Mouse (Mus musculus): ENCODE measurements at regions not wholly inside any gene's neighbourhood (a gene's known extent, or its start where the extent isn't known, plus 50 kb on each side); places are given as distances from the start of the nearest gene placed in this dataset.
"Not testable (repeated sequence)": the region's sequence is repeated elsewhere in the genome, so short reads cannot be mapped to it uniquely, and the experiment has no call there.

GRCm38 (mm10) chr12:115861759-115862158, 185.8 kb upstream of the Zfp386 start:
- DNase-seq (ENCODE audit: low spot score), result not testable (repeated sequence)

GRCm38 (mm10) chr12:115865059-115865756, 182.3 kb upstream of the Zfp386 start:
- DNase-seq (ENCODE audit: low spot score), result not testable (repeated sequence)

GRCm38 (mm10) chr12:115868631-115869030, 178.9 kb upstream of the Zfp386 start:
- DNase-seq (ENCODE audit: low spot score), result not testable (repeated sequence)

GRCm38 (mm10) chr12:115872451-115872850, 175.1 kb upstream of the Zfp386 start:
- not testable (repeated sequence) for DNase-seq (ENCODE audit: low spot score)

- not testable (repeated sequence) for DNase-seq (ENCODE audit: low spot score)
Measured at GRCm38 (mm10) chr12:115873976-115874375, 173.5 kb upstream of the Zfp386 start.

GRCm38 (mm10) chr12:115883719-115884118, 163.8 kb upstream of the Zfp386 start:
- DNase-seq (ENCODE audit: low spot score), result no peak

- no peak for DNase-seq (ENCODE audit: low spot score)
Measured at GRCm38 (mm10) chr12:115887976-115888375, 159.5 kb upstream of the Zfp386 start.

- peak; percentile 37 for DNase-seq (ENCODE audit: low spot score)
Measured at GRCm38 (mm10) chr12:115892656-115893055, 154.9 kb upstream of the Zfp386 start.

GRCm38 (mm10) chr12:115912226-115912625, 135.3 kb upstream of the Zfp386 start:
- DNase-seq (ENCODE audit: low spot score), result not testable (repeated sequence)

- not testable (repeated sequence) for DNase-seq (ENCODE audit: low spot score)
Measured at GRCm38 (mm10) chr12:115915420-115915819, 132.1 kb upstream of the Zfp386 start.

GRCm38 (mm10) chr12:115920119-115920518, 127.4 kb upstream of the Zfp386 start:
- not testable (repeated sequence) for DNase-seq (ENCODE audit: low spot score)

GRCm38 (mm10) chr12:115923999-115924398, 123.5 kb upstream of the Zfp386 start:
- DNase-seq (ENCODE audit: low spot score), result not testable (repeated sequence)

GRCm38 (mm10) chr12:115925542-115925941, 122.0 kb upstream of the Zfp386 start:
- not testable (repeated sequence) for DNase-seq (ENCODE audit: low spot score)

GRCm38 (mm10) chr12:115952325-115952724, 95.2 kb upstream of the Zfp386 start:
- DNase-seq (ENCODE audit: low spot score), result not testable (repeated sequence)

GRCm38 (mm10) chr12:115955477-115956177, 91.9 kb upstream of the Zfp386 start:
- DNase-seq (ENCODE audit: low spot score), result not testable (repeated sequence)

GRCm38 (mm10) chr12:115963701-115964100, 83.8 kb upstream of the Zfp386 start:
- DNase-seq (ENCODE audit: low spot score), result not testable (repeated sequence)

GRCm38 (mm10) chr12:115967522-115967921, 80.0 kb upstream of the Zfp386 start:
- DNase-seq (ENCODE audit: low spot score), result not testable (repeated sequence)

Data from testis, postnatal 10 days (tissue).